Mouse (Mus musculus) forebrain, embryonic 10.5 days (tissue): ENCODE data around the gene A630095N17Rik. TPM values are rescaled to one million over a fixed set of nuclear protein-coding genes. Genes with fewer than 3 reads are reported as not detected.

Source experiments
- DNase-seq: peaks from one replicate; pipeline ENCODE4 v3.0.0-alpha.2; 2017; ENCODE audit warnings: low spot score; ENCODE audit errors: extremely low spot score
- H3K27ac ChIP-seq: fragments of 300-500 bp; sonication (generic); 2 replicates; pipeline ENCODE4 v1.5.1; 2016; ENCODE audit warnings: mild to moderate bottlenecking
- H3K27me3 ChIP-seq: fragments of 300-500 bp; sonication (generic); 2 replicates; pipeline ENCODE4 v1.6.1; 2016; ENCODE audit warnings: mild to moderate bottlenecking; ENCODE audit not compliant: poor library complexity, severe bottlenecking
- H3K36me3 ChIP-seq: fragments of 300-500 bp; sonication (generic); replicated peaks from 2 replicates; pipeline ENCODE4 v1.6.1; 2016; ENCODE audit warnings: mild to moderate bottlenecking, moderate library complexity
- H3K4me1 ChIP-seq: fragments of 300-500 bp; sonication (generic); 2 replicates; pipeline ENCODE4 v1.6.1; 2016
- H3K4me3 ChIP-seq: fragments of 300-500 bp; sonication (generic); 2 replicates; pipeline ENCODE4 v1.5.1; 2016; ENCODE audit warnings: mild to moderate bottlenecking, moderate library complexity
- H3K9me3 ChIP-seq: fragments of 300-500 bp; sonication (generic); 2 replicates; pipeline ENCODE4 v1.6.1; 2016; ENCODE audit warnings: mild to moderate bottlenecking, moderate library complexity
- WGBS: fragments of 180-500 bp; shearing (Covaris S2); methylation state at CpG from one replicate; pipeline ENCODE4 v1.1.7; 2016; 5-methylcytosine and 5-hydroxymethylcytosine counted together
- polyA plus RNA-seq: library from polyadenylated mRNA; unstranded; fragments of >200 nt; fragmentation: Nextera tagmentation; extraction: Ambion mirVana; gene quantifications from 2 replicates; pipeline ENCODE4 v1.2.1, GENCODE M21; 2016

The A630095N17Rik gene
- polyA plus RNA-seq, 1 experiment from 2014 or later = not detected

DNA sequence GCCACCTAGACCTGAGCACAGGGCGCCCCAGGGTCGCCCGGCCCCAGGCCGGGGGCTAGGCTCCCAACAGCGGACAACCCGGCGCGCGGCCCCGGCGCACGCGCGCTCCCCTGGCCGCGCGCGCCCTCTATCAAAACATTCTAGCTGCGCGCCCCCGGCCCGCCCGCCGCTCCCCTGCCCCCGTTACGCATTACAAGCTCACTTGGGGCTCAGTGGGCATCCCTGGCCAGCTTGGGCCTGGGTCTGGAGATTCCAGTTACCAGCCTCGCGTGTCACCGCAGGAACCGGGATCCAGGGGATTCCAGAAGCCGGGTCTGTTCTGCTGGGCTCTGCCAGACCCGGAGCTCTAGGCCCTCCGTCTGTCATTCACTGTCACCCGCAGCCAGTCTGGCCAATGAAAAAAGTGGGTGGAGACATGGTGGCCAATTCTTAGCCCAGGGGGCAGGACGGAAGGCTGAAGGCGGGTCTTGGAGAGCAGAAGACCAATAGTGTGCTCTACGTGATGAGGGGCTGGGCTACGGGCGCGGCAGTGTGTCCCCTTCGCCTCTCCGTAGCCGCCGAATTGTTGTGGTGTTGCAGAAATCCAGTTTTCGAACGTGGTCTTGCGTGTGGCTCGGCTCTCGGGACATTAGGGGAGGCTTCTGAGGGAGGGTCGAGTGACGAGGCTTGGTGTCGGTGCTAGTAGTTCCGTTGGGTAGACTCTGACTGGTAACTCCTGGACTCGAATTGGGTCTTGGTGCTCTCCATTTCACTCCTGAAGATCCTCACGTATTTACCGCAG, 40.1 kb downstream of the A630095N17Rik start, which contains the start of the genes Ankzf1 and Atg9a:
Gene Ankzf1, plus strand, starts transcription at position 530 of the 781 bp plus-strand sequence.
Gene Atg9a, minus strand, starts transcription at position 575 of the 781 bp plus-strand sequence.
- H3K4me1 ChIP-seq = peaks cover 30% of the 10 kb centered on the region
- WGBS = under 1% methylated on average over 56 of the region's 56 CpGs
- peak; percentile 96 for DNase-seq
- no peaks in the 10 kb centered on the region for H3K9me3 ChIP-seq
- peak within 1 kb of the TSS; percentile 89 for H3K27ac ChIP-seq
- peak within 1 kb of the TSS; percentile 76 for H3K4me3 ChIP-seq
- peaks cover 34% of the 10 kb centered on the region for H3K36me3 ChIP-seq
- no peaks in the 10 kb centered on the region for H3K27me3 ChIP-seq

DNA sequence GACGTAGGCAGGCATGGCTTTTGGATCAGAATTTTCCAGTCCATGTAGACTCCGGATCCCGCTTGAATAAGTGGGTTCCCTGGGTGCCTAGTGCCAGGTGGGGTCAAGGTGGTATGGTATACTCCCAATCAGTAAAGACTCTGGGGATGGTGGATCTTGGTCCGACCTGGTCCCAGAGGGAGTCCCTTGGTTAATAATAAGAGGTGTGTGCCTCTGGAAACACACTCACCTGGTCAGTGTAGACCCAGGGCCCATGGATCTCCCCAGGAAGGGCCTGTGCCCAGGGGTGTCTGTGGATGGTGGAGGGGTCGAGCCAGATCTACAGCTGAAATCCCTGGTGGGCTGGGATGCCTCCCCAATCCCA, 40.7 kb downstream of the A630095N17Rik start:
- H3K27ac ChIP-seq = peak overlapping the region; percentile 89
- H3K27me3 ChIP-seq = no peaks in the 10 kb centered on the region
- 40% methylated on average over 5 of the region's 5 CpGs for WGBS
- peaks cover 34% of the 10 kb centered on the region for H3K36me3 ChIP-seq
- no peak for DNase-seq
- peaks cover 30% of the 10 kb centered on the region for H3K4me1 ChIP-seq
- no peaks in the 10 kb centered on the region for H3K9me3 ChIP-seq
- H3K4me3 ChIP-seq = peak overlapping the region; percentile 76

DNA sequence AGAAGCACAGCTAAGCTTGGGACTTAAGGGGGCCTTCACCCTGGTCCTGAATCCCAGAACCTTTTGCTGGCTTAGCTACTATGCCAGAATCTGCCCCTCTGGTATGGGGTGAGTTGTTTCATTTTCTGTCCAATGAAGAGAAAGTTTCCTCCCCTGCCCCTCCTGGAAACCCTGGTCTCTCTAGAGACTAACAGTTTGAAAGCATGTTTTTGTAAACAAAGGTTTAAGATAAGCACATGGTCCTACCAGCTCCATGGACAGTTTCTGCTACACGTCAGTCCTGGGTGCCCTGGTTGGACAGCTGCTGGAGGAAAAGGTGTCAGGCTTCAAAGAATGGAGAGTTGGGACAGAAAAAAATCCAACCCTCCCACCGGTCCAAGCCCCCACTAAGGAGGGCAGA, 41.3 kb downstream of the A630095N17Rik start:
- 75% methylated on average over 2 of the region's 2 CpGs for WGBS
- Histone ChIP-seq H3K9me3 (no peaks in the 10 kb centered on the region), H3K4me1 (peaks cover 30% of the 10 kb centered on the region), H3K4me3 (peak overlapping the region; percentile 76), H3K27me3 (no peaks in the 10 kb centered on the region), H3K27ac (no peak overlapping the region), H3K36me3 (peaks cover 34% of the 10 kb centered on the region)
- no peak for DNase-seq

DNA sequence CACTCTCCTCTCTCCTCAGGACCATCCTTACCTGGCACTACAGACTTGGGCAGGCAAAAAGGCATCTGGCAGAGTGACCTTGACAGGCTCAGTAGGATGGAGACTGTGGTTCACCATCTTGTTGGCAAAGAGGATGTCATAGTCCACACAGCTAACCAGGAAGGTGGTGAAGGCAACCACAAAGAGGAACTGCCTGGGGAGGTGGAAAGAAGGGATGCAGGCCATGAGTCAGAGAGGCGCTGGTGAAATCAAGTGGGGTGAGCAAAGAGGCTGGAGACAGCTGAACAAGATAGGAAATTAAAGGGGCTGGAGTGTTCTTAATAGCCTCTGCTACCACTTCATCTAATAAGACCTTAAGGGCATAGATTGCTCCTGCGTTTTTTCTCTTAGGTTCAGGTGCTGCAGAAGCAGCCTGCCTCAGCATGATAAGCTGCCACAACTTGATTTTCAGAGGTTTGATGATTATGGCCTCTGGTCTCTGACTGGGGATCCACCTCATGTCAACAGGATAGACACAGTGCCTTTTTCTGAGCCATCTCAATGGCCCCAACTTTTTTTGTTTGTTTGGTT, 43.9 kb downstream of the A630095N17Rik start:
- Histone ChIP-seq H3K9me3 (no peaks in the 10 kb centered on the region), H3K27me3 (no peaks in the 10 kb centered on the region), H3K27ac (no peak overlapping the region), H3K4me1 (peaks cover 23% of the 10 kb centered on the region), H3K36me3 (peaks cover 40% of the 10 kb centered on the region), H3K4me3 (no peak overlapping the region)
- DNase-seq = no peak
- 82% methylated on average over 2 of the region's 2 CpGs for WGBS

GRCm38 (mm10) chr1:75187126-75187525, 44.8 kb downstream of the A630095N17Rik start:
- Histone ChIP-seq H3K27me3 (no peaks in the 10 kb centered on the region), H3K27ac (no peak overlapping the region), H3K4me3 (no peak overlapping the region), H3K4me1 (peaks cover 17% of the 10 kb centered on the region), H3K36me3 (peaks cover 49% of the 10 kb centered on the region), H3K9me3 (no peaks in the 10 kb centered on the region)
- DNase-seq = no peak

GRCm38 (mm10) chr1:75185495-75185894, 46.4 kb downstream of the A630095N17Rik start:
- Histone ChIP-seq H3K27ac (no peak overlapping the region), H3K36me3 (peaks cover 49% of the 10 kb centered on the region), H3K4me3 (no peak overlapping the region), H3K4me1 (peaks cover 10% of the 10 kb centered on the region), H3K9me3 (no peaks in the 10 kb centered on the region), H3K27me3 (no peaks in the 10 kb centered on the region)
- 91% methylated on average over 11 of the region's 11 CpGs for WGBS
- no peak for DNase-seq

- Histone ChIP-seq H3K9me3 (no peaks in the 10 kb centered on the region), H3K4me3 (no peak overlapping the region), H3K4me1 (peaks cover 27% of the 10 kb centered on the region), H3K36me3 (peaks cover 50% of the 10 kb centered on the region), H3K27me3 (no peaks in the 10 kb centered on the region), H3K27ac (no peak overlapping the region)
- DNase-seq = no peak
- 68% methylated on average over 4 of the region's 4 CpGs for WGBS
Observed at GRCm38 (mm10) chr1:75182160-75182559, 49.7 kb downstream of the A630095N17Rik start.

DNA sequence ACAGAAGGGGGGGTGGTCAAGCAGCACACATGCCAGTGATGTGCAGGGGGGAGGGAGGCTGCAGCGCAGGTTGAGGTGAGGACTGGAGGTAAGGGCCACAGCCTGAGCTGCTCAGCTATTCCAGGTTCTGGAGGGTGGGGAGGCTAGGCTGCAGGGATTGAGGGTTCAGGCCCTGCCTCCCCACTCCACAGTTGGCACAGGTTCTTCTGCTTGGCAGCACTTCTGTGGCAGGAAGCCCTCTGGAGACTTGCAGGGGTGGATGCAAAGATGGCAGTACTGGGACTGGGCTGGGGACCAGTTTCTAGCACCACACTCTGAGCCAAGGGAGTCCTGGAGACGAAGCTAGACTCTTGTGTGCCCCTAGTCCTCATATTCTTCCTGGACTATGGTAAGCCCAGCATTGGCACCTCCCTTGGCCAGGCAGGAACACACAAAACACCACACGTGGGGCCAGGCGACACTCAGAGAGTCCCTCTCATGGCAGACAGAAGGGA, 50.5 kb downstream of the A630095N17Rik start:
- no peak overlapping the region for H3K4me3 ChIP-seq
- peaks cover 27% of the 10 kb centered on the region for H3K4me1 ChIP-seq
- peaks cover 51% of the 10 kb centered on the region for H3K36me3 ChIP-seq
- no peaks in the 10 kb centered on the region for H3K27me3 ChIP-seq
- no peak for DNase-seq
- 88% methylated on average over 4 of the region's 4 CpGs for WGBS
- no peaks in the 10 kb centered on the region for H3K9me3 ChIP-seq
- H3K27ac ChIP-seq = no peak overlapping the region

DNA sequence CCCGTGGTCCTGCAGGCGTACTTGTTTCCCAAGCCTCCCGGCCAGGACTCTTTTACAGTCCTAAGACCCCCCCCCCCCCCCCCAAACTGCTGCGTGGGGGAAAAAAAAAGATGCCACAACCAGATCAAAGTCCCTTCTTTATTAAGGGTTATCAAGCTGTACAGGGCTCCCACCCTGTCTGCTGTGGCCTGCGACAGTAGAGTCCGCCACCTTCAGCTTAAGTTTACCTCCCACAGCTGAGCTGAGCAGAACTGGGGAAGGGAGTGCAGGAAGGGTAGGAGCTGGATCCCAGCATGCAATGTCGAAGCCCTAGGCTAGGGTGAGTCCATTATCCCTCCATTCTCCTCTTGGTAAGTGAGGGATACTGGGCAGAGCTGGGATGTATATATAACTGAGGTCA, 51.2 kb downstream of the A630095N17Rik start:
- DNase-seq = no peak
- no peaks in the 10 kb centered on the region for H3K27me3 ChIP-seq
- H3K4me1 ChIP-seq = peaks cover 27% of the 10 kb centered on the region
- H3K36me3 ChIP-seq = peaks cover 51% of the 10 kb centered on the region
- peak overlapping the region; percentile 77 for H3K4me3 ChIP-seq
- 35% methylated on average over 7 of the region's 7 CpGs for WGBS
- no peaks in the 10 kb centered on the region for H3K9me3 ChIP-seq
- peak overlapping the region; percentile 87 for H3K27ac ChIP-seq

GRCm38 (mm10) chr1:75180105-75180590, 51.8 kb downstream of the A630095N17Rik start, which contains the start of gene Abcb6:
Abcb6 (minus strand) TSS chr1:75180392.
- peak within 1 kb of the TSS; percentile 77 for H3K4me3 ChIP-seq
- H3K36me3 ChIP-seq = peaks cover 51% of the 10 kb centered on the region
- H3K27ac ChIP-seq = peak within 1 kb of the TSS; percentile 87
- peak; percentile 95 for DNase-seq
- H3K27me3 ChIP-seq = no peaks in the 10 kb centered on the region
- H3K4me1 ChIP-seq = peaks cover 27% of the 10 kb centered on the region
- WGBS = under 1% methylated on average over 31 of the region's 31 CpGs
- no peaks in the 10 kb centered on the region for H3K9me3 ChIP-seq

- H3K36me3 ChIP-seq = peaks cover 51% of the 10 kb centered on the region
- H3K27ac ChIP-seq = peak overlapping the region; percentile 87
- no peaks in the 10 kb centered on the region for H3K27me3 ChIP-seq
- WGBS = 14% methylated on average over 23 of the region's 23 CpGs
- no peak for DNase-seq
- H3K4me3 ChIP-seq = peak overlapping the region; percentile 77
- H3K4me1 ChIP-seq = peaks cover 27% of the 10 kb centered on the region
- no peaks in the 10 kb centered on the region for H3K9me3 ChIP-seq
Observed at GRCm38 (mm10) chr1:75179334-75180104, 52.4 kb downstream of the A630095N17Rik start.
